Mouse (Mus musculus): ENCODE results near the gene Ddx28.
"Not testable (repeated sequence)": the region's sequence is repeated elsewhere in the genome, so short reads cannot be mapped to it uniquely, and the experiment has no call there.

GRCm38 (mm10) chr8:106007891-106008290, 3.8 kb downstream of the Ddx28 start:
- not testable (repeated sequence) for TF ChIP-seq CTCF (IDR thresholded peaks at IDR 0.05; ENCODE audit: control insufficient read depth, insufficient read depth, insufficient read length); FOSL1 (IDR thresholded peaks at IDR 0.05; ENCODE audit: insufficient read depth, low read length, poor library complexity, severe bottlenecking); USF1 (IDR thresholded peaks at IDR 0.05; ENCODE audit: low read depth); MYOG (IDR thresholded peaks at IDR 0.05; ENCODE audit: control insufficient read depth, extremely low read depth, insufficient read length); CEBPB (IDR thresholded peaks at IDR 0.05; ENCODE audit: low read depth); MAX (IDR thresholded peaks at IDR 0.05)

All from C2C12 (cell line).